Mouse (Mus musculus): ENCODE measurements at regions not wholly inside any gene's neighbourhood (a gene's known extent, or its start where the extent isn't known, plus 50 kb on each side); places are given as distances from the start of the nearest gene placed in this dataset.

GRCm38 (mm10) chr1:165036631-165037030 lies 101.3 kb upstream of the Xcl1 start:
- TF ChIP-seq POLR2A (IDR thresholded peaks at IDR 0.05; ENCODE audit: low read depth, low read length), result no peak
- TF ChIP-seq CTCF (IDR thresholded peaks at IDR 0.05; ENCODE audit: extremely low read depth, insufficient read length, insufficient replicate concordance, low read depth, low read length), result no peak
